Mouse (Mus musculus): ENCODE results near the gene Jarid2.

- TF ChIP-seq TAL1 (IDR thresholded peaks at IDR 0.05; ENCODE audit: low read length): no peak
- no peak for TF ChIP-seq GATA1 (IDR thresholded peaks at IDR 0.05; ENCODE audit: low read length)
Observed at GRCm38 (mm10) chr13:44851426-44851825, 122.2 kb downstream of the Jarid2 start.

Measured in erythroblast, embryonic 14.5 days (primary cell).